Mouse (Mus musculus) midbrain, embryonic 10.5 days (tissue): ENCODE data around the gene H2-Eb2. TPM values are rescaled to one million over a fixed set of nuclear protein-coding genes. Genes with fewer than 3 reads are reported as not detected.

Source experiments
- DNase-seq: peaks from one replicate; pipeline ENCODE4 v3.0.0-alpha.2; 2017; ENCODE audit warnings: low spot score
- H3K27ac ChIP-seq: fragments of 300-500 bp; sonication (generic); replicated peaks from 2 replicates; pipeline ENCODE4 v1.5.1; 2016; ENCODE audit warnings: mild to moderate bottlenecking
- H3K27me3 ChIP-seq: fragments of 300-500 bp; sonication (generic); 2 replicates; pipeline ENCODE4 v1.6.1; 2016; ENCODE audit warnings: low read depth, mild to moderate bottlenecking; ENCODE audit not compliant: poor library complexity, severe bottlenecking
- H3K36me3 ChIP-seq: fragments of 300-500 bp; sonication (generic); 2 replicates; pipeline ENCODE4 v1.6.1; 2016; ENCODE audit warnings: mild to moderate bottlenecking, moderate library complexity
- H3K4me1 ChIP-seq: fragments of 300-500 bp; sonication (generic); 2 replicates; pipeline ENCODE4 v1.6.1; 2016
- H3K4me3 ChIP-seq: fragments of 300-500 bp; sonication (generic); 2 replicates; pipeline ENCODE4 v1.5.1; 2016; ENCODE audit warnings: mild to moderate bottlenecking, moderate library complexity
- H3K9me3 ChIP-seq: fragments of 300-500 bp; sonication (generic); replicated peaks from 2 replicates; pipeline ENCODE4 v1.6.1; 2016; ENCODE audit warnings: mild to moderate bottlenecking
- whole genome bisulfite sequencing: fragments of 180-500 bp; shearing (Covaris S2); methylation state at CpG from one replicate; pipeline ENCODE4 v1.1.7; 2016; 5-methylcytosine and 5-hydroxymethylcytosine counted together
- polyA plus RNA-seq: library from polyadenylated mRNA; unstranded; fragments of >200 nt; fragmentation: Nextera tagmentation; extraction: Ambion mirVana; gene quantifications from 2 replicates; pipeline ENCODE4 v1.2.1, GENCODE M21; 2016

The H2-Eb2 gene
- polyA plus RNA-seq, 1 experiment from 2014 or later = not detected

DNA sequence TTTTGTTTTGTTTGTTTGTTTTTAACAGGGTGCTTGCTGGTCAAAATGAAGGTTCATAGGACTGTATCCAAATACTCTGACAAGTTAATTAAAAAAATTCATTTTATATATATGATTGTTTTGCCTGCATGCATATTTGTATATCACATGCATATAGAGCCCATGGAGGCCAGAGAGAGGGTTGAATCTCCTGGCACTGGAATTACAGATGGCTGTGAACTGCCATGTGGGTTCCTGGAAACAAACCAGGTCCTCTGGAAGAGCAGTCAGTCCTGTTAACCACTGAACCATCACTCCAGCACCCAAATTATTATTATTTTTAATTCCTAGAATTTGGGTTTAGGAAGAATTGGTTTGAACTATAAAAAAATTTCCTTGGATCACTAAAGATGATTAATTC lies 30.2 kb upstream of the H2-Eb2 start:
- no peaks in the 10 kb centered on the region for H3K36me3 ChIP-seq
- H3K4me1 ChIP-seq = peaks cover 8% of the 10 kb centered on the region; the same call in 1 of the 2 replicates
- H3K9me3 ChIP-seq = no peaks in the 10 kb centered on the region
- H3K27me3 ChIP-seq = 0 out of 2 replicates have a peak, but pooled peaks cover 9% of the 10 kb centered on the region
- no peak overlapping the region for H3K4me3 ChIP-seq
- H3K27ac ChIP-seq = no peak overlapping the region
- peak; percentile 2 for DNase-seq

DNA sequence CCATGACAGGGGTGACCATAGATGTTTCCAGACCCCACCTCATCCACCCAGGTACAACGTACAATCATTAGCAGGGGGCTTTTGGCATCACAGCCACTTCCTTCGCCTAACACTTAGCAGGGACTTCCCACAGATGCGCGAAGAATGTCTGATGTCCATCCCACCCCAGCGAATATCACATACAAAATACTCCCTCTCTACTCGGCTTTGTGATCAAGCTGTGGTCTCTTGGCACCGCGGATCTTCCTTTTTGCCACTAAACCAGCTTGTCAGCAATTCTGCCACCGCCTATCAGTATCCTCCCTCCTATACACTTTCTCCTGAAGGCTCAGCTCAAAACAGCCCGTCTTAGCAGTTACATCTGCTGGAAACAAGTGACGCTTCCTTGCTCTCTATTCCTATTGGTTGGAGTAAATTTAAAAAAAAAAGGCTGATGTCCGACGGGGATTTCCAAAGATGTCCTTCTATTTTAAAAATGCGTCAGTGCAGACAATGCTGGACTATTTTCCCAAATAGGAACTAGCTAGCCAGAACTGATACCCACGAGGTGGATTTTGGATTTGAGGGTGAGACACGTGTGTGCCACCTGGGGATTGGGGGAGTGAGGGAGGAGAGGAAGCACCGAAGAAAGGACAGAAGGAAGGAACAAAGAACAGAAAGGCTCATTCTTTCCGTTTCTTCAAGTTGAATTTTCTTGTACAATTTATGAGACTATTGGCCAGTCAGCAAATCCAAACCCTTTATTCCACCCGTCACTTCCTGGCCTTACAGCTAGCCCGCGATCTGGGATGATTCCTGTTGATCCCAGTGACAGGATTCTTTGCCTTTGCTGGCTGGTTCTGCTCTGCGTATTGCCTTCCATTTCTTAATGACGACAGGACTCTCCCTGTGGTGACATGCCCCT lies 29.3 kb upstream of the H2-Eb2 start:
- Histone ChIP-seq H3K27me3 (0 out of 2 replicates have a peak, but pooled peaks cover 9% of the 10 kb centered on the region), H3K36me3 (no peaks in the 10 kb centered on the region), H3K4me3 (peak overlapping the region; percentile 50), H3K4me1 (peaks cover 8% of the 10 kb centered on the region; the same call in 1 of the 2 replicates), H3K9me3 (no peaks in the 10 kb centered on the region), H3K27ac (peak overlapping the region; percentile 13; the same call in 1 of the 2 replicates)
- DNase-seq = peak; percentile 26
- 28% methylated on average over 23 of the region's 23 CpGs for WGBS

DNA sequence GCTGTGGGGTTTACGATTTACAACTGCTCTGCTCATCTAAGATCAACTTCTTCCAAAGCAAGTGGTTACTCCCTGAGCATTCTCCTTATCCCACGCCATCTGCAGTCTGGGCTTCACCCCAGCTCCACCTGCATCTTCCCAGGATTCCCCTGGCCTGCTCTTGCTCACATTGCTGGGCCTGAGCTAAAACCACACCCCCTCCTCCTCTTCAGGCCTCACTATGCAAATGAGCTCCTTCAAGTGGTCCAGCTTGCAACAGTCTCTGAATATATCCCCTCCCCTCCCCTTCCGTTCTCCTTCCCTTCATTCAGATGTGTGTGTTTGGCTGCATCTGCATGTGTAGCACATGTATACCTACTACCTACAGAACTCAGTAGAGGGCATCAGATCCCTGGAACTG lies 26.1 kb upstream of the H2-Eb2 start:
- H3K36me3 ChIP-seq = no peaks in the 10 kb centered on the region
- peaks cover 3% of the 10 kb centered on the region; the same call in 1 of the 2 replicates for H3K4me1 ChIP-seq
- no peak overlapping the region for H3K27ac ChIP-seq
- WGBS = 69% methylated on average over 3 of the region's 3 CpGs
- no peaks in the 10 kb centered on the region for H3K9me3 ChIP-seq
- DNase-seq = peak; percentile 9
- H3K4me3 ChIP-seq = no peak overlapping the region
- H3K27me3 ChIP-seq = 0 out of 2 replicates have a peak, but pooled peaks cover 9% of the 10 kb centered on the region

DNA sequence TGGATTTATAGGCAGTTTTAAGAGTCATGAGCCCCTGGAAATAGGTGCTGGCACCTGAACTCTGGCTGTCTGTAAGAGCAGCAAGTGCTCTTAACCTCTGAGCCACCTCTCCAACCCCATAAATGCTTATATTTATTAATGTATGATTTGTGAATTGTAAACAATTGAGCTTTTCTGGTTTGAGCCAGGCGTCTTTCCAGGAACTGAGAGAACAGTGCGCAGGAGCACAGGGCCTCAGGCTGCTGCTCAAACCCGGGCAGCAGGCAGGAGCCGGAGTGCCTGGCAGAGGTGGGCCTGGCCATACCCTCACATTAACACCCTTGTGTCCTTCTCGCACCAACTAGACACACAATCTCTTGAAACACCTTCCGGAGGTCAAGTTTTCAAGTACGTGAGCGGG lies 25.4 kb upstream of the H2-Eb2 start:
- H3K36me3 ChIP-seq = no peaks in the 10 kb centered on the region
- WGBS = 92% methylated on average over 8 of the region's 8 CpGs
- H3K4me3 ChIP-seq = no peak overlapping the region
- DNase-seq = peak; percentile 7
- H3K9me3 ChIP-seq = no peaks in the 10 kb centered on the region
- no peak overlapping the region for H3K27ac ChIP-seq
- 0 out of 2 replicates have a peak, but pooled peaks cover 9% of the 10 kb centered on the region for H3K27me3 ChIP-seq
- peaks cover 3% of the 10 kb centered on the region; the same call in 1 of the 2 replicates for H3K4me1 ChIP-seq

DNA sequence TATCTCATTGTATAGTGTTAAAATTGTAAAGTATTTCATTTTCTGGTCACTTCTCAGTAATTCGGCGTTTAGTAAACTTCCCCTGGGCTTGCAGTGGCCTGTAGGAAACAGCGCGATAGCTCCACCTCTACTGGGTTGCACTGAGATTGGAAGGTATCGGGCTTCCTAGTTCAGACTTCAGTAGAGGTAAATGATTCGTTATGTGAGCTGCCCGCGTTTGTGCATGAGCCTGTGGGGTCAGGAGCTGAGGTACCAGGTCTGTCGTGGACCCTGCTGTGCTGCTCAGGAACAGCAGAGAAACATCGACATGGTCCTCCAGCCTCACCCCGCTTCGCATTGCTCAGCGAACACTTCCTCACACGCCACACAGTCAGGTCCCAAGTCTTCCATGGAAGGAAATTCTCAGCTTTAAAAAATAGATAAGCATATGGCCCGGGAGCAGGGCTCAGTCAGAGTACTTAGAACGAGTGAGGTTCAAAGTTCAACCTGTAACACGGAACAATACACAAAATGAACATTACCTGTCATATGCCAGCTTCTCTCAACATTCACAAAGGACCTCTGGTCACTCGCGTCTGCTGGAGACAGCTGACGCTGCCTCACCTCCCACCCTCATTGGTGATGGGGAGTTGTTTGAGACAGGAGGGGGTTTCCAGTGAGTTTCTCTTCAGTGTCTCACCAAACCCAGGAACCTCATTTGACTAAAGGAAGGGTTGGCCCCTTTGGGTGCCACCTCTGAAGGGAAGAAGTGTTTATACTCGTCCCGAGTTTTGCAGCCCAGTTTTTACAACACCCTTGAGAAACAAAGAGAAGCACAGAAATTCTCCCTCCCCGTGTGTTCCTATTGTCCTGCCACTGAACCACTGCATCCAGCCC lies 24.5 kb upstream of the H2-Eb2 start:
- no peaks in the 10 kb centered on the region for H3K9me3 ChIP-seq

DNA sequence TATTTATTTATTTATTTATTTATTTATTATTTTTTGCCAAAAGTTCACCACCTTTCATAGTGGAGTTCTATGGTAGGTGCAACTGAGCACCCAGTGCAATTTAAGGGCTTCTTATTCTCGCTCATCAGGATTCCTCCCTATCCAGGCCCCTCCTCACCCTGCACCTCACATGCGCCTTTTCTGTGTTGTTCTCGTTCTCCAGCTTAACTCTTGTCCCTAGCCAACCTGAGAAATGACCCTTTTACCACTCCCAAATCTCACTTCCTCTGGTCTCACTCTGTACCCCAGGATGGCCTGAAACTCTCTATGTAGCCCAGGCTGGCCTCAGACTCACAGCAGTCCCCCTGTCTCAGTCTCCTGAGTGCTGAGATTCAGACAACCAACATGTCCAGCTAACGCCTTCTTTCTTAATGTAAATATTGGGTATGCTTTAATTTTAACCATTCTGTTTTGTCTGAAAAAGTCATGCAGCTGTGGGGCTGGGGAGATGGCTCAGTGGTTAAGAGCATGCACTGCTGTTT lies 23.7 kb upstream of the H2-Eb2 start:
- H3K9me3 ChIP-seq = no peaks in the 10 kb centered on the region
- peak; percentile 4 for DNase-seq
- H3K36me3 ChIP-seq = no peaks in the 10 kb centered on the region
- no peak overlapping the region for H3K27ac ChIP-seq
- H3K27me3 ChIP-seq = 0 out of 2 replicates have a peak, but pooled peaks cover 6% of the 10 kb centered on the region
- no peak overlapping the region for H3K4me3 ChIP-seq
- no peaks in the 10 kb centered on the region for H3K4me1 ChIP-seq
- WGBS = 89% methylated on average over 4 of the region's 4 CpGs

More for the DNA sequence above, 24.5 kb upstream of the H2-Eb2 start:
- H3K4me1 ChIP-seq = peaks cover under 1% of the 10 kb centered on the region; the same call in 1 of the 2 replicates
- peak; percentile 9 for DNase-seq
- WGBS = 81% methylated on average over 23 of the region's 23 CpGs
- no peaks in the 10 kb centered on the region for H3K36me3 ChIP-seq
- no peak overlapping the region for H3K4me3 ChIP-seq
- 0 out of 2 replicates have a peak, but pooled peaks cover 9% of the 10 kb centered on the region for H3K27me3 ChIP-seq
- no peak overlapping the region for H3K27ac ChIP-seq

DNA sequence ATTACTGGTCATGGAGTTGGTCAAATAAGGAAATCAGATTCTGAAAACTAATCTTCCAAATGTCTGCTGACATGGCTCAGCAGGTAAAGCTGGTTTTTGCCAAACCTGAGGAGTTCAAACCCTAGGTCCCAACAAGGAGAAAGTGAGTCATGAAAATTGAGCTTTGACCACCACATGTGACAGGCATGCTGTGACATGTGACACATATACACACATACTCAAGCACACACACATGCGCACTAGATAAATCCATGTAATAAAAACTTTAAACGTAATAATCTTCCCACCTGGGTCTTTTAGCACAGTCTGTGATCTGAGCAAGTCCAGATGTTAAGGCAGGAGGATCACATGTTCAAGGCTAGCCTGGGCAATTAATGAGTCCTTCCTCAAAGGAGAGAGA lies 21.7 kb upstream of the H2-Eb2 start:
- Histone ChIP-seq H3K36me3 (no peaks in the 10 kb centered on the region), H3K4me3 (no peak overlapping the region), H3K27me3 (peaks cover 5% of the 10 kb centered on the region; the same call in 1 of the 2 replicates), H3K4me1 (no peaks in the 10 kb centered on the region), H3K9me3 (no peaks in the 10 kb centered on the region), H3K27ac (no peak overlapping the region)
- no peak for DNase-seq
- WGBS = 89% methylated on average over 2 of the region's 2 CpGs

DNA sequence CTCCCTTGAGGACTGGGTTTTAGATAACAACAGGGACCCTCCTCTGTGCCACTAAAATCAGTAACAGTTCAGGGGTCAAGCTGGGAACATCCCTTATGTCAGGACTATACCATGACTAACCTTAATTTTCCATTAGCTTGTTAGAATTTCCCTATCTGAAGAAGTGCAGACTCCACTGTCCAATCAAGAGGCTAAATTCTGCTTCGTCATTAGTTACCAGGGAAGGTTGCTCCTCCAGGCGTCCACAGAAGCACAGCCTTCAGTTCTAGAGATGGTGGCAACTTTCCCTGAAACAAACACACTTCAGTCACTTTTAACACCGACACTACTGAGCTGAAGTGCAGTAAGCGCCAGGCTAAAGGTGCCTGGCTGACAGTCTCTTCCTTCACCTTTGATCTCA lies 20.7 kb upstream of the H2-Eb2 start:
- Histone ChIP-seq H3K9me3 (no peaks in the 10 kb centered on the region), H3K27ac (no peak overlapping the region), H3K4me3 (no peak overlapping the region), H3K36me3 (no peaks in the 10 kb centered on the region), H3K4me1 (peaks cover 6% of the 10 kb centered on the region), H3K27me3 (peaks cover 5% of the 10 kb centered on the region; the same call in 1 of the 2 replicates)
- 30% methylated on average over 4 of the region's 4 CpGs for WGBS
- DNase-seq = no peak

DNA sequence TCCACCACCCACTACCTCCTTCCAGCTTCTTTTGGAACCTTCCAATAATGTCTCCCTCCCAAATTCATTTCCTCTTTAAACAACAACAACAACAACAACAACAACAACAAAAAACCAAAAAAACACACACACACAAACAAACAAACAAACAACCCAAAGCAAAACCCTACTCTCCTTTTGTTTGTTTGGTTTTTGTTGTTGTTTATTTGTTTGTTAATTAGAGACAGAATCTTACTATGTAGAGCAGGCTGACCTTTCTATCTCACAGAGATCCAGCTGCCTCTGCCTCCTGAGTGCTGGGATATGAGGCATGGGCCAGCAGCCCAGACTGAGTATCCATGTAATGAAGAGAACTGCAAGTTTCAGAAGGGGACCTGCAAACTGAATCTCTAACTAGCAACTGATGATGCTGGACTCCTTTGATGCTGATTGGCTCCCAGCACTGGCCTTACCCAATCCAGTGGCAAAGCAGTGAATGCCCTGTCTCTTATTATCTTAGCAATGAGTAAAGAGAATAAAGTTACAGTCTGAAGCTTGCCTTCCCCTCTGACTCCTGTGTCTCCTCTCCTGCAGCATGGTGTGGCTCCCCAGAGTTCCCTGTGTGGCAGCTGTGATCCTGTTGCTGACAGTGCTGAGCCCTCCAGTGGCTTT lies 20.0 kb upstream of the H2-Eb2 start, which contains the start of gene H2-Eb1:
Gene H2-Eb1 (plus strand): TSS at position 488 of the 651 bp plus-strand sequence.
- Histone ChIP-seq H3K27ac (no peak within 1 kb of the TSS), H3K4me3 (no peak within 1 kb of the TSS), H3K36me3 (no peaks in the 10 kb centered on the region), H3K9me3 (no peaks in the 10 kb centered on the region), H3K4me1 (peaks cover 10% of the 10 kb centered on the region), H3K27me3 (peaks cover 5% of the 10 kb centered on the region; the same call in 1 of the 2 replicates)
- peak; percentile 60 for DNase-seq

DNA sequence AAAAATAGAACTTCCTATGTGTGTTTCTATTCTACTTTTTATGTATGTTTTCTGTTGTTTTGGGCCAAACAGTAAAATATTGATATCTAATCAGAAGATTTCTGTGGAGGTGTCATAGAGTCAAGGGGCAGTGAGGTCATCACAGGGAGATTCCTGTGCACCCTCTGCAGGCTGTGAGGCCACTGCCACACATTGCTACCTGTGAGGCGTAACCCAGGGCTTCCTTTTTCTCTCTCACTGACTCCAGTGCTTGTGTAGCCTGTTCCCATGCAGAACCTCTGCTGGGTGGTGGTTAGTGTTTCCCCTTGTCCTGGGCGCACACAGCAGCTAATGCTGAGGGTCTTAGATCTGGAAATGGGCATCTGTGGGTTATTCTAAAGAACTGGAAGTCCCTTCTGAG lies 19.1 kb upstream of the H2-Eb2 start:
- Histone ChIP-seq H3K4me1 (peaks cover 10% of the 10 kb centered on the region), H3K27ac (no peak overlapping the region), H3K27me3 (peaks cover 5% of the 10 kb centered on the region; the same call in 1 of the 2 replicates), H3K36me3 (no peaks in the 10 kb centered on the region), H3K4me3 (no peak overlapping the region), H3K9me3 (no peaks in the 10 kb centered on the region)
- no peak for DNase-seq
- WGBS = 82% methylated on average over 2 of the region's 2 CpGs

DNA sequence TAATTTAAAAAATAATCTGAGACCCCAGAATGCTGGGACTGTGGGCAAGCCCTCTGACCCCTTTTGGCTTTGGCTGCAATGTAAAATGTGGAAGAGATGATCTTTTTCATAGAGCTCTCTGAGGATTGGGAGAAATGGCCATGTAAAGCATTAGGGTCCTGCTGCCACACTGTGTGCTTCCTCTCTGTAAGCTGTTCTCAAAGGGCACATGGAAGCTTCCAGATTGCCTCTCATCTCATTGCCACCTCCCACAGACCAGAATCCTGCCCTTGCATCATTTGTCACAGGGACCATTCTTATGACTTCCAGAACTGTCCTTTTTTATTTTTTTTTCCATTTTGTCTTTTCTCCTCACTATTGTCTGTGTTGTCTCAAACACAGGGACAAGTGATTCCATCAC lies 18.2 kb upstream of the H2-Eb2 start:
- Histone ChIP-seq H3K4me1 (peaks cover 10% of the 10 kb centered on the region), H3K27ac (no peak overlapping the region), H3K36me3 (no peaks in the 10 kb centered on the region), H3K27me3 (peaks cover 5% of the 10 kb centered on the region; the same call in 1 of the 2 replicates), H3K4me3 (no peak overlapping the region), H3K9me3 (no peaks in the 10 kb centered on the region)
- DNase-seq = no peak

DNA sequence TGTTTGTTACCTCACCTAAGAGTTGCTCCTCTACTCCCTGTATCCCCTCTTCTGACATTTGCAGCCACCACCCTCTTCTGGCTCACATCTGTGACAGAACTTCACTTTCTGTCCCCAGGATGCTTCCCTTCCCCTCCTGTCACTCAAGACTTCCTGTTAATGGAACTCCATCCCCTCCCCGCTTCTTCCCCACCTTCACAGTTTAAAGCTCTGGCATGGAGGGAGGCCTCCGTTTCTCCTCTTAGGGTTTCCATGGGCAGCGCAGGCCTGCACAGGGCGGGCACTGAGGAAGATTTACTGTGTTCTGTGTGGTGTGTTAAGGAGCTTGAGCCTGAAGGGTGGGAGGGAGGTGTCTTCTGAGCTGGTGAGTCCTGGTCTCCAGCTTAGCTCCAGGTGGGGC lies 17.3 kb upstream of the H2-Eb2 start:
- no peak for DNase-seq
- Histone ChIP-seq H3K36me3 (no peaks in the 10 kb centered on the region), H3K4me1 (peaks cover 10% of the 10 kb centered on the region), H3K9me3 (no peaks in the 10 kb centered on the region), H3K27me3 (peaks cover 5% of the 10 kb centered on the region; the same call in 1 of the 2 replicates), H3K4me3 (no peak overlapping the region), H3K27ac (no peak overlapping the region)
- WGBS = 86% methylated on average over 4 of the region's 4 CpGs
